Mouse (Mus musculus) embryonic fibroblast, embryonic 13.5 days (primary cell): ENCODE results near the gene Nags.

Experiments
- CTCF ChIP-seq: IDR thresholded peaks from 2 replicates; pipeline ENCODE4 v1.5.1; 2011; ENCODE audit warnings: mild to moderate bottlenecking, control low read depth, low read length, moderate library complexity, borderline replicate concordance; ENCODE audit not compliant: insufficient read depth
- POLR2A ChIP-seq: IDR thresholded peaks from 2 replicates; pipeline ENCODE4 v1.6.1; 2011; ENCODE audit warnings: low read depth, mild to moderate bottlenecking, control low read depth, low read length, moderate library complexity

- no peak for TF ChIP-seq CTCF
- no peak for TF ChIP-seq POLR2A
Observed at GRCm38 (mm10) chr11:102134516-102134915, 10.8 kb upstream of the Nags start.
